ENCODE assay signal across 34 mouse cellular contexts in the genomic region with DNA sequence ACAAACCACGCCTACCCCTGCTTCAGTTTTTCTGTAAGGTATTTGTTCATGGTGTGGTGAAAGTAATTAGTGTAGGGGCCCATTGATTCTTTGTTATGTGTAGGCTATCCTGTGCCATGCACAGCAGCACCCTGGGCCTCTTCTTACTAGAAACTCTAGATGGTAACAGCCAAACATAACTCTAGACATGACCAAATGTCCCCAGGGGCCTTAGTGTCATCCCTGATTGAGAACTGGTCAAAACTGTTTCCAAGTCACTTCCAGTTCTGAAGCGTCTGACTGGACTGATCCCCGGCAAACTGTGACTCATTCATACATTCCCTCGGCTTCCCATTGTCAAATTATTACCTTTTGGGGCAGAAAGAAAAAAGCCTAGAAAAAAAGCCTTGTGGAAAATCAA.
"Had no signal": no experiment of that assay in that cellular context is flagged by ENCODE, and none has a peak within 500 bp of the region (broad histone marks: within the 10 kb centered on the region; RNA-seq: fewer than 3 reads in every experiment).

No protein-coding gene starts in this region.

- H3K4me2 ChIP-seq: heart, embryonic 11.5 days; heart, embryonic 12.5 days; heart, embryonic 13.5 days; heart, embryonic 15.5 days; hindbrain, embryonic 12.5 days; hindbrain, embryonic 13.5 days; hindbrain, embryonic 14.5 days; hindbrain, embryonic 15.5 days; intestine, embryonic 15.5 days; kidney, embryonic 15.5 days had no signal

- H3K27ac ChIP-seq: heart, embryonic 13.5 days; heart, embryonic 15.5 days; hindbrain, embryonic 10.5 days; hindbrain, embryonic 12.5 days; hindbrain, embryonic 13.5 days; hindbrain, embryonic 14.5 days; hindbrain, embryonic 15.5 days; hindbrain, postnatal 0 days; intestine, embryonic 15.5 days; kidney, embryonic 15.5 days; kidney, postnatal 0 days; layer of hippocampus, adult 2 months; left cerebral cortex, adult 2 months had no signal

- DNase-seq: heart, postnatal 14 days; heart, postnatal 36 days; heart, postnatal 4 days; kidney, adult 11 months; kidney, adult 18-20 months; kidney, adult 2 months; kidney, adult 8-10 months; kidney, adult 9 months; kidney, postnatal 10 days; kidney, postnatal 14 days; kidney, postnatal 25 days; kidney, postnatal 36 days; kidney, postnatal 4 days; layer of hippocampus, adult 9-11 months; layer of hippocampus, postnatal 36 days had no signal

- H3K36me3 ChIP-seq: heart, embryonic 12.5 days; heart, embryonic 13.5 days; heart, embryonic 15.5 days; hindbrain, embryonic 10.5 days; hindbrain, embryonic 12.5 days; hindbrain, embryonic 13.5 days; hindbrain, embryonic 15.5 days; intestine, embryonic 15.5 days; kidney, embryonic 15.5 days had no signal

- ATAC-seq: hindbrain, embryonic 16.5 days; hindbrain, postnatal 0 days; inflammation-experienced regulatory T-cells, adult 6 months; intestine, embryonic 15.5 days; intestine, embryonic 16.5 days; intestine, postnatal 0 days had no signal

- H3K4me3 ChIP-seq: heart, embryonic 12.5 days; heart, embryonic 13.5 days; heart, embryonic 15.5 days; hindbrain, embryonic 10.5 days; hindbrain, embryonic 12.5 days; hindbrain, embryonic 13.5 days; hindbrain, embryonic 15.5 days; intestine, embryonic 15.5 days; kidney, embryonic 15.5 days; layer of hippocampus, adult 2 months; left cerebral cortex, adult 2 months had no signal

- H3K9ac ChIP-seq: heart, embryonic 12.5 days; heart, embryonic 13.5 days; heart, embryonic 15.5 days; hindbrain, embryonic 12.5 days; hindbrain, embryonic 13.5 days; hindbrain, embryonic 14.5 days; hindbrain, embryonic 15.5 days; intestine, embryonic 15.5 days; kidney, embryonic 15.5 days had no signal

- H3K27me3 ChIP-seq: heart, embryonic 12.5 days; heart, embryonic 13.5 days; heart, embryonic 15.5 days; hindbrain, embryonic 12.5 days; hindbrain, embryonic 13.5 days; hindbrain, embryonic 15.5 days; intestine, embryonic 15.5 days had no signal

- H3K9me3 ChIP-seq: heart, embryonic 13.5 days; heart, embryonic 15.5 days; hindbrain, embryonic 10.5 days; hindbrain, embryonic 12.5 days; hindbrain, embryonic 13.5 days; hindbrain, embryonic 15.5 days; intestine, embryonic 15.5 days; kidney, embryonic 15.5 days had no signal

- H3K4me1 ChIP-seq: hindbrain, embryonic 12.5 days; hindbrain, embryonic 13.5 days; hindbrain, embryonic 15.5 days; intestine, embryonic 15.5 days had no signal
